ENCODE assay signal across 8 mouse cellular contexts in the genomic region with DNA sequence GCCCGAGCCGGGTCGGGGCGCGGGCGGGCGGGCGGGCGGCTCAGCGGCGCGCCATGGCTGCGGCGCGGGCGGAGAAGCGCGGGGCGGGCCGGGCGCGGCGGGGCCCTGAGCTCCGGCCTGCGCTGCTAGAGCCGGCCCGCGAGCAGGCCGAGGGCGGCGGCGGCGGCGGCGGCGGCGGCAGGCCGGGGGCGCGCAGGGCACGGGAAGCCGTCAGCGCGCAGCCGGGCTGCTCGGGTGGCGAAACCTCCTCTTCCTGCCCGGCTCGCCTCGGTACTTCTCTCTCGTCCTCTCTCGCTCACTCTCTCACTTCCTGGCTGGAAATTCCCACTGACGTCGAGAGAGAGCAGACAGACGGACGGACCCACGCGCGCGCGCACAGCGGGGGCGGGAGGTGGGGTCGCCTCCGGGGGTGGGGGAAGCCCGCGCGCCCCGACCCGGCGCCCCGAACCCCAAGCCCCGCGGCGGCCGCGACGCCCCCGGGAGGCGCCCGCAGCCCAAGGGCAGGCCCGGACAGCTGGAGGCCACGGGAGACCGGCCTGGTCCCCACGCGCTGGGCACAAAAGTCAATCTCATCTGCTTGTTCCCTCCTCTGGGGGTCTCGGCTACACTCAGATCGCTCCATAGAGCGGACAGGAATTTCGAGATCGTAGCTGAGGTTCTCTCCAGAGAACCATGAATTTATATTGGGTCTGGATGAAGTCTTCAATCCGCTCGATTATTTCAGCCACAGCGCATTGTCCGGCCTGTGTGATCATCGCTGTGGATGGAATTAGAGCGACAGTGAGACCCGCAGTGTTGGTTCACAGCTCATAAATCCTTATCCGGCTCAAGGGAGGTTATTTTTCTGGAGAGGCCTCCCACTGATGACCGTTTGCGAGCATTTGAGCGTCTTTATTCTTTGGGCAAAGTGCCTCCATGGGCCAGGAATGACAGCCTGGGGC. TPM values are rescaled to one million over a fixed set of nuclear protein-coding genes. Genes with fewer than 3 reads are reported as not detected.
DNase-seq lines count a peak whose midpoint lies in the region; ATAC-seq and TF ChIP-seq lines count a peak whose summit lies in the region.

A gene (minus strand): TSS at position 357 of the 941 bp plus-strand sequence.

- peak within 1 kb of the TSS; percentile 86 for H3K4me3 ChIP-seq in E14TG2a.4 (replicated peaks; ENCODE audit: low read length)
- peak within 1 kb of the TSS; percentile 88 for H3K4me3 ChIP-seq in forebrain, embryonic 15.5 days
- H3K4me3 ChIP-seq in lung, embryonic 14.5 days (ENCODE audit: low read depth, low read length) = peak within 1 kb of the TSS; percentile 80
- peak within 1 kb of the TSS; percentile 82 for H3K4me3 ChIP-seq in neural tube, embryonic 15.5 days (replicated peaks)

- intact Hi-C loops in heart, postnatal 25 days (cut with DNase I) = loop anchor here (5.0 kb wide), 2 partner anchors 84 to 269 kb away; a partner anchor contains a TSS

- peaks cover 31% of the 10 kb centered on the region for H3K4me1 ChIP-seq in E14TG2a.4 (replicated peaks; ENCODE audit: low read depth, low read length)
- peaks cover 21% of the 10 kb centered on the region for H3K4me1 ChIP-seq in forebrain, embryonic 15.5 days
- peaks cover 13% of the 10 kb centered on the region for H3K4me1 ChIP-seq in lung, embryonic 14.5 days (ENCODE audit: insufficient read depth)
- H3K4me1 ChIP-seq in neural tube, embryonic 15.5 days = peaks cover 45% of the 10 kb centered on the region

- peak within 1 kb of the TSS; percentile 90 for H3K9ac ChIP-seq in forebrain, embryonic 15.5 days (replicated peaks)
- peak within 1 kb of the TSS; percentile 96 for H3K9ac ChIP-seq in lung, embryonic 14.5 days
- H3K9ac ChIP-seq in neural tube, embryonic 15.5 days (replicated peaks) = peak within 1 kb of the TSS; percentile 90

- under 1% methylated on average over 74 of the region's 102 CpGs for WGBS in forebrain, embryonic 15.5 days
- WGBS in large intestine, adult 2 months = 2% methylated on average over 71 of the region's 102 CpGs
- WGBS in lung, embryonic 14.5 days = under 1% methylated on average over 59 of the region's 102 CpGs
- under 1% methylated on average over 85 of the region's 102 CpGs for WGBS in neural tube, embryonic 15.5 days

- H3K27ac ChIP-seq in forebrain, embryonic 15.5 days (replicated peaks) = peak within 1 kb of the TSS; percentile 86
- peak within 1 kb of the TSS; percentile 97 for H3K27ac ChIP-seq in lung, embryonic 14.5 days (ENCODE audit: low read depth)
- peak within 1 kb of the TSS; percentile 91 for H3K27ac ChIP-seq in neural tube, embryonic 15.5 days (replicated peaks)

- no peaks in the 10 kb centered on the region for H3K9me3 ChIP-seq in E14TG2a.4 (ENCODE audit: low read length)
- H3K9me3 ChIP-seq in forebrain, embryonic 15.5 days = no peaks in the 10 kb centered on the region
- H3K9me3 ChIP-seq in lung, embryonic 14.5 days (ENCODE audit: low read depth, low read length) = no peaks in the 10 kb centered on the region
- H3K9me3 ChIP-seq in neural tube, embryonic 15.5 days (replicated peaks) = no peaks in the 10 kb centered on the region

- H3K36me3 ChIP-seq in E14TG2a.4 (ENCODE audit: insufficient read depth, low read length) = no peaks in the 10 kb centered on the region
- H3K36me3 ChIP-seq in forebrain, embryonic 15.5 days = no peaks in the 10 kb centered on the region
- no peaks in the 10 kb centered on the region for H3K36me3 ChIP-seq in lung, embryonic 14.5 days (ENCODE audit: insufficient read depth)
- no peaks in the 10 kb centered on the region for H3K36me3 ChIP-seq in neural tube, embryonic 15.5 days

- peak; percentile 89 for ATAC-seq in forebrain, embryonic 15.5 days (replicated peaks)
- peak; percentile 81 for ATAC-seq in lung, embryonic 14.5 days (ENCODE audit: insufficient read depth)
- peak; percentile 89 for ATAC-seq in neural tube, embryonic 15.5 days (ENCODE audit: low FRiP score)

- TF ChIP-seq CTCF in E14TG2a.4 (conservative IDR thresholded peaks at IDR 0.05; ENCODE audit: low read length) = no peak
- no peak for TF ChIP-seq CTCF in lung, embryonic 14.5 days (IDR thresholded peaks at IDR 0.05; ENCODE audit: low read depth)

- peak; percentile 57 for DNase-seq in cerebellum, adult 11 months
- peak; percentile 46 for DNase-seq in heart, postnatal 25 days (ENCODE audit: low spot score)
- no peak for DNase-seq in large intestine, adult 2 months (ENCODE audit: low read depth, low spot score)
- DNase-seq in lung, embryonic 14.5 days = peak; percentile 82
- DNase-seq in testis, postnatal 14 days (ENCODE audit: low spot score) = peak; percentile 53

- H3K27me3 ChIP-seq in E14TG2a.4 (ENCODE audit: insufficient read depth, low read length) = peaks cover 34% of the 10 kb centered on the region
- H3K27me3 ChIP-seq in forebrain, embryonic 15.5 days = no peaks in the 10 kb centered on the region
- H3K27me3 ChIP-seq in lung, embryonic 14.5 days (ENCODE audit: insufficient read depth, low read length) = no peaks in the 10 kb centered on the region
- no peaks in the 10 kb centered on the region for H3K27me3 ChIP-seq in neural tube, embryonic 15.5 days (replicated peaks)

- peak within 1 kb of the TSS; percentile 85 for H3K4me2 ChIP-seq in forebrain, embryonic 15.5 days (replicated peaks)
- peak within 1 kb of the TSS; percentile 78 for H3K4me2 ChIP-seq in lung, embryonic 14.5 days
- H3K4me2 ChIP-seq in neural tube, embryonic 15.5 days = peak within 1 kb of the TSS; percentile 79

RNA-seq across cellular contexts. Expression of the gene that starts here (rescaled TPM):
- polyA plus RNA-seq in forebrain, embryonic 15.5 days (2015; fragmentation: Nextera tagmentation; extraction: Ambion mirVana) = 5.9 and 7.1 TPM in 2 replicates
- total RNA-seq in heart, postnatal 25 days (2021) = 10 to 100 TPM; 37.1 to 38.5 TPM
- polyA plus RNA-seq in large intestine, adult 2 months (2012; rRNA removed) = 69.9 and 72.9 TPM in 2 replicates
- 34.4 and 34.8 TPM in 2 replicates for polyA plus RNA-seq in lung, embryonic 14.5 days (2014; fragmentation: Nextera tagmentation; extraction: Ambion mirVana)
- 7.7 and 21.5 TPM in 2 replicates for polyA plus RNA-seq in neural tube, embryonic 15.5 days (2015; fragmentation: Nextera tagmentation; extraction: Ambion mirVana)
